Mouse (Mus musculus) spleen, adult 2 months (tissue): Measurements from ENCODE around the gene Cnot1.

Source experiments
- CTCF ChIP-seq: fragments of 200-500 bp; IDR thresholded peaks from 2 replicates; pipeline ENCODE4 v1.5.1; 2011; ENCODE audit warnings: mild to moderate bottlenecking, inconsistent platforms; ENCODE audit not compliant: insufficient read depth, insufficient read length, insufficient replicate concordance; ENCODE audit errors: extremely low read depth
- POLR2A ChIP-seq: fragments of 200-500 bp; IDR thresholded peaks from 2 replicates; pipeline ENCODE4 v1.6.1; 2011; ENCODE audit warnings: low read depth, low read length, inconsistent platforms

GRCm38 (mm10) chr8:95748028-95748427, 59.2 kb downstream of the Cnot1 start:
- TF ChIP-seq CTCF (no peak), POLR2A (no peak)
